Mouse (Mus musculus) kidney, postnatal 25 days (tissue): ENCODE measurements at regions not wholly inside any gene's neighbourhood (a gene's known extent, or its start where the extent isn't known, plus 50 kb on each side); places are given as distances from the start of the nearest gene placed in this dataset.
"Not testable (repeated sequence)": the region's sequence is repeated elsewhere in the genome, so short reads cannot be mapped to it uniquely, and the experiment has no call there.

Experiments
- DNase-seq, 2 experiments: peaks; one replicate each; pipeline ENCODE4 v3.0.0; 2021; ENCODE audit warnings: mixed read lengths in 2 of 2

GRCm38 (mm10) chr12:113701841-113702240, 158.1 kb downstream of the Adam6a start:
- not testable (repeated sequence) for DNase-seq

GRCm38 (mm10) chr12:113716406-113716805, 172.7 kb downstream of the Adam6a start:
- DNase-seq, result peak; percentile 40 to 50

GRCm38 (mm10) chr12:113735847-113736246, 192.1 kb downstream of the Adam6a start:
- DNase-seq, result peak in 1 of 2 experiments; percentile 32

- DNase-seq, result no peak
These were observed 202.6 kb downstream of the Adam6a start for GRCm38 (mm10) chr12:113746277-113746676.

GRCm38 (mm10) chr12:113747987-113748386, 204.3 kb downstream of the Adam6a start:
- DNase-seq, result no peak

GRCm38 (mm10) chr12:113769587-113769986, 225.9 kb downstream of the Adam6a start:
- no peak for DNase-seq

- peak in 1 of 2 experiments; percentile 27 for DNase-seq
These were observed 252.2 kb downstream of the Adam6a start for GRCm38 (mm10) chr12:113795876-113796275.

GRCm38 (mm10) chr12:113826377-113826776, 282.7 kb downstream of the Adam6a start:
- peak in 1 of 2 experiments; percentile 21 for DNase-seq

- DNase-seq, result peak; percentile 53 to 67
These were observed 315.2 kb downstream of the Adam6a start for GRCm38 (mm10) chr12:113858893-113859292.

- DNase-seq, result peak; percentile 32 to 39
These were observed 335.1 kb downstream of the Adam6a start for GRCm38 (mm10) chr12:113878826-113879225.

GRCm38 (mm10) chr12:113896152-113896551, 352.4 kb downstream of the Adam6a start:
- peak in 1 of 2 experiments; percentile 10 for DNase-seq

- DNase-seq, result no peak
These were observed 362.8 kb downstream of the Adam6a start for GRCm38 (mm10) chr12:113906459-113906858.

- DNase-seq, result peak; percentile 7 to 42
These were observed 364.0 kb downstream of the Adam6a start for GRCm38 (mm10) chr12:113907751-113908150.

GRCm38 (mm10) chr12:113911770-113912169, 368.1 kb downstream of the Adam6a start:
- DNase-seq, result peak in 1 of 2 experiments; percentile 45

- DNase-seq, result peak; percentile 43 to 50
These were observed 397.0 kb downstream of the Adam6a start for GRCm38 (mm10) chr12:113940721-113941120.

- DNase-seq, result not testable (repeated sequence)
These were observed 400.1 kb downstream of the Adam6a start for GRCm38 (mm10) chr12:113943661-113944327.

- peak; percentile 68 to 73 for DNase-seq
These were observed 402.1 kb downstream of the Adam6a start for GRCm38 (mm10) chr12:113945786-113946185.

- DNase-seq, result peak; percentile 44 to 45
These were observed 404.3 kb downstream of the Adam6a start for GRCm38 (mm10) chr12:113948017-113948416.

GRCm38 (mm10) chr12:113974271-113974670, 430.6 kb downstream of the Adam6a start:
- DNase-seq, result peak in 1 of 2 experiments; percentile 37

GRCm38 (mm10) chr12:113981613-113982012, 437.9 kb downstream of the Adam6a start:
- peak; percentile 91 to 99 for DNase-seq

- peak; percentile 44 to 55 for DNase-seq
These were observed 443.7 kb downstream of the Adam6a start for GRCm38 (mm10) chr12:113987233-113987990.

GRCm38 (mm10) chr12:113992425-113992824, 448.7 kb downstream of the Adam6a start:
- peak in 1 of 2 experiments; percentile 50 for DNase-seq

GRCm38 (mm10) chr12:113994284-113994683, 450.6 kb downstream of the Adam6a start:
- DNase-seq, result not testable (repeated sequence)

- DNase-seq, result not testable (repeated sequence)
These were observed 464.8 kb downstream of the Adam6a start for GRCm38 (mm10) chr12:114008491-114008890.
